Mouse (Mus musculus): ENCODE data around the gene Ddb2. TPM values are rescaled to one million over a fixed set of nuclear protein-coding genes. Genes with fewer than 3 reads are reported as not detected.

Gene Ddb2
- polyA plus RNA-seq, 1 experiment from 2014 or later, result 11.7 TPM

DNA sequence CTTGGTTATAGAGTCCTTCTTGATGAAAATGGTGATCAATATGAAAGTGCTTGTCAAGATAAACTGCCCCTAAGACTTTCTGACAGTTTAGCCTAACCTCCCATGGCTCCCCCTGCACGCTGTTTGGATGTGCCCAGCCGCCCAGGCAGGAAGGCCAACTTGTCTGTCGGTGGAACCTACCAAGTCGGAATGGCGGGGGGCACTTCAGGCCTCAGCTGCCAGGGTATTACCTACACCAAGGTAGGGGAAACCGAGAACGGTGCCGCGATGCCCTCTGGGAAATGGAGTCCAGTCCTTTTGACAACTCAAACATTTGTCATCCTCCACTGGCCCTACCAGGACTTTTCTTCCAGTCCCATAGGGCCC is 53.7 kb downstream of the Ddb2 start:
- WGBS, result 2% methylated on average over 9 of the region's 9 CpGs
- no peaks in the 10 kb centered on the region for H3K27me3 ChIP-seq (ENCODE audit: control insufficient read depth, insufficient read depth, low read length)
- ATAC-seq (replicated peaks; ENCODE audit: extremely low read depth, insufficient read depth, low FRiP score), result peak; percentile 92
- H3K9me3 ChIP-seq (replicated peaks; ENCODE audit: control insufficient read depth, low read length), result no peaks in the 10 kb centered on the region
- no peaks in the 10 kb centered on the region; the same call in 1 of the 2 replicates for H3K36me3 ChIP-seq (ENCODE audit: control insufficient read depth, insufficient read depth)
- H3K27ac ChIP-seq (ENCODE audit: low read length), result peak overlapping the region; percentile 64
- H3K4me3 ChIP-seq (ENCODE audit: low read length), result peak overlapping the region; percentile 92
- H3K9ac ChIP-seq (ENCODE audit: low read length), result peak overlapping the region; percentile 81
- H3K4me1 ChIP-seq (ENCODE audit: control insufficient read depth, insufficient read depth, low read length), result peaks cover 9% of the 10 kb centered on the region
- peak overlapping the region; percentile 94 for H3K4me2 ChIP-seq (ENCODE audit: low read depth, low read length)

DNA sequence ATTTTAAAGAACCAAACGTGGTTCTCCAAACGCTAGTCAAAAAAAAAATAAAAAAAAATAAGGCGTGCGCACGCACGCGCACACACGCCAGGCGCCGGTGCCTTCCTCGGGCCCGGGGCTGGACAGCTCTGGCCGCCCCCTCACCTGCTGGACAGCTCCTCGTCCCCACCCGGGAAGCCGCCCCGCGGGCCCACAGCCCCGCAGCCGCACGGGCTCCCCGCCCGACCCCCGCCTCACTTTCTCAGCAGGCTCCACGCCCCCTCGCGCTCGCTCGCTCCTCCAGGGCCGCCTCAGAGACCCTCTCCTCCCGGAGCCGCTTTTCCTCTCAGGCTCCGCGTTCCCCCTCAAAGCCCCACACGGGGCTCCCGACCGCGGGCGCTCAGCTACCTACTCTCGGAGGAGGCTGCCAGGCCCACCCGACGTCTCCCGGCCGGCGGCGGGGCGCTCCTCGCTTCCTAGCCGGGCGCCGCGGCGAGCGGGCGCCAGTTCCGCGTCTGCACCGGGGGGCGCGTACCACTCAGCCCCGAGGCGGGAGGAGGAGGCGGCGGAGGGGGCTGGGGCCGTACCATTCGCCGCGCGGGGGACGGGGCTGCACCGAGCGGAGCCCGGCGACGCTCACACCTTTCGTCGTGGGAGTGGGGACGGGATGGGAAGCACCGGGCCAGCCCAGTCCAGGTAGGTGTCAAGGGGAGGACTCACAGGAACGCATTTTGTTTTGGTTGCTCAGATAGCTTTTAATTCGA is 54.2 kb downstream of the Ddb2 start:
- WGBS, result under 1% methylated on average over 76 of the region's 81 CpGs
- H3K9me3 ChIP-seq (replicated peaks; ENCODE audit: control insufficient read depth, low read length), result no peaks in the 10 kb centered on the region
- peak; percentile 83 for ATAC-seq (replicated peaks; ENCODE audit: extremely low read depth, insufficient read depth, low FRiP score)

DNA sequence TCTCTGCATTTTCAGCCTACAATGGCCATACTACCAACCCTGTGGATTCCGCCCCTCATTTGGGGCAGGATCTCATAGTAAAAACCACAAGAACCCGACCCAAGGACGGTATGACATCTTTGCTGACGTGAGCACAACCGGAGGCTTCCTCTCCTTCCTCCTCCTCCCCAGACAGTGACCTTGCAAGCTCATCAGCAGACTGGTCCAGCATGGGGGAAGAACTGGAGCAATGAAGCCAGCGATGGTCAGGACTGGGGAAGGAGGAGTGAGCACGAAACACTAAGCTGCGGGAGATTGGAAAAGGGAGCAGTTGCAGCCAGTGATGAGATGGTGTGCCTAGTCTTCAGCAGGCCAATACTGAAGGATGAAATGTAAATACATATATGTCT is 54.8 kb downstream of the Ddb2 start:
- H3K9me3 ChIP-seq (replicated peaks; ENCODE audit: control insufficient read depth, low read length), result no peaks in the 10 kb centered on the region
- no peaks in the 10 kb centered on the region for H3K27me3 ChIP-seq (ENCODE audit: control insufficient read depth, insufficient read depth, low read length)
- H3K9ac ChIP-seq (ENCODE audit: low read length), result peak overlapping the region; percentile 81
- no peak for ATAC-seq (replicated peaks; ENCODE audit: extremely low read depth, insufficient read depth, low FRiP score)
- no peak overlapping the region for H3K27ac ChIP-seq (ENCODE audit: low read length)
- peaks cover 9% of the 10 kb centered on the region for H3K4me1 ChIP-seq (ENCODE audit: control insufficient read depth, insufficient read depth, low read length)
- peak overlapping the region; percentile 94 for H3K4me2 ChIP-seq (ENCODE audit: low read depth, low read length)
- 12% methylated on average over 8 of the region's 8 CpGs for WGBS
- peaks cover 5% of the 10 kb centered on the region for H3K36me3 ChIP-seq (ENCODE audit: control insufficient read depth, insufficient read depth)
- peak overlapping the region; percentile 92 for H3K4me3 ChIP-seq (ENCODE audit: low read length)

More for the DNA sequence above, 54.2 kb downstream of the Ddb2 start:
- peaks cover 9% of the 10 kb centered on the region for H3K4me1 ChIP-seq (ENCODE audit: control insufficient read depth, insufficient read depth, low read length)
- no peaks in the 10 kb centered on the region for H3K27me3 ChIP-seq (ENCODE audit: control insufficient read depth, insufficient read depth, low read length)
- H3K4me2 ChIP-seq (ENCODE audit: low read depth, low read length), result peak overlapping the region; percentile 94
- peak overlapping the region; percentile 81 for H3K9ac ChIP-seq (ENCODE audit: low read length)
- H3K36me3 ChIP-seq (ENCODE audit: control insufficient read depth, insufficient read depth), result peaks cover 5% of the 10 kb centered on the region
- peak overlapping the region; percentile 64 for H3K27ac ChIP-seq (ENCODE audit: low read length)
- peak overlapping the region; percentile 92 for H3K4me3 ChIP-seq (ENCODE audit: low read length)

DNA sequence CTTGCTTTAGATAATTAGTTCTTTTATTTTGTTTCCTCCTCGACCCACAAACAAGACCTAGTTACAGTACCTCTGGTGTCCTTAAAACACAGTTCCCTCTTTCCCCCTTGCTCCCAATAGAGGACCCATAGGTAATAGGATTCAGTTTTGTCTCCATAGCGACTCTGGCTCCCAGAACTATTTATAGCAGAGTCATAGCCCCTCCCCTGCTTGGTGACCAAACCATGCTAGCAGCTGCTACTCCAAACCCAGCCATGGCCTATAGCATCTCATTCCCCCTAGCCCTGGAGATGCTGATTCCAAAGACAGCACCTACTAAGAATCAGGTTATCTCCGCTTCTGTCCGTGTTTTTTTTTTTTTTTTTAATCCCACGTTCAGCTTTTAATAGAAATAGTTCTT is 56.1 kb downstream of the Ddb2 start:
- peaks cover 9% of the 10 kb centered on the region for H3K4me1 ChIP-seq (ENCODE audit: control insufficient read depth, insufficient read depth, low read length)
- peaks cover 5% of the 10 kb centered on the region for H3K36me3 ChIP-seq (ENCODE audit: control insufficient read depth, insufficient read depth)
- H3K27ac ChIP-seq (ENCODE audit: low read length), result no peak overlapping the region
- no peaks in the 10 kb centered on the region for H3K27me3 ChIP-seq (ENCODE audit: control insufficient read depth, insufficient read depth, low read length)
- H3K4me3 ChIP-seq (ENCODE audit: low read length), result no peak overlapping the region
- no peak overlapping the region for H3K4me2 ChIP-seq (ENCODE audit: low read depth, low read length)
- no peaks in the 10 kb centered on the region for H3K9me3 ChIP-seq (replicated peaks; ENCODE audit: control insufficient read depth, low read length)
- no peak overlapping the region for H3K9ac ChIP-seq (ENCODE audit: low read length)
- no peak for ATAC-seq (replicated peaks; ENCODE audit: extremely low read depth, insufficient read depth, low FRiP score)
- 57% methylated on average over 5 of the region's 5 CpGs for WGBS

DNA sequence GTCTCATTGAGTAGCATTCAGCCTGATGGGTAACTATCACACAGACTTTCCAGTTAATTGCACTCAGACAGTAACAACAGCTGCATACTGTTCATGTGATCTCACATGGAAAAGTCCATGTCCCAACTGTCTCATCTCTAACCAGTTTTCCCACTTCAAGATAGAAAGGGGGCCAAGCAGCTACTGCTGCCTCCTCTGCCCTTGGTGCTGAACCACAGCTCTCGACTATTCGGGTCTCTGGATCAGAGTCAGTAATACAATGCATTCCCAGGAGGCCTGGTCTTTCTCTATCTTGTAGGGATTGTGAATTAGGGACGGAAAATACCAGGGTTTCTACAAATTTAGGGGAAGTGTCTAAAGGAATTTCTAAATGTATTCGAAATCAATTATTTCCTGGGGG is 57.0 kb downstream of the Ddb2 start:
- Histone ChIP-seq H3K9ac (ENCODE audit: low read length) (no peak overlapping the region), H3K27me3 (ENCODE audit: control insufficient read depth, insufficient read depth, low read length) (no peaks in the 10 kb centered on the region), H3K27ac (ENCODE audit: low read length) (no peak overlapping the region), H3K4me3 (ENCODE audit: low read length) (no peak overlapping the region), H3K36me3 (ENCODE audit: control insufficient read depth, insufficient read depth) (peaks cover 5% of the 10 kb centered on the region), H3K9me3 (replicated peaks; ENCODE audit: control insufficient read depth, low read length) (no peaks in the 10 kb centered on the region), H3K4me1 (ENCODE audit: control insufficient read depth, insufficient read depth, low read length) (peaks cover 12% of the 10 kb centered on the region), H3K4me2 (ENCODE audit: low read depth, low read length) (no peak overlapping the region)
- 32% methylated on average over 4 of the region's 4 CpGs for WGBS
- ATAC-seq (replicated peaks; ENCODE audit: extremely low read depth, insufficient read depth, low FRiP score), result no peak

DNA sequence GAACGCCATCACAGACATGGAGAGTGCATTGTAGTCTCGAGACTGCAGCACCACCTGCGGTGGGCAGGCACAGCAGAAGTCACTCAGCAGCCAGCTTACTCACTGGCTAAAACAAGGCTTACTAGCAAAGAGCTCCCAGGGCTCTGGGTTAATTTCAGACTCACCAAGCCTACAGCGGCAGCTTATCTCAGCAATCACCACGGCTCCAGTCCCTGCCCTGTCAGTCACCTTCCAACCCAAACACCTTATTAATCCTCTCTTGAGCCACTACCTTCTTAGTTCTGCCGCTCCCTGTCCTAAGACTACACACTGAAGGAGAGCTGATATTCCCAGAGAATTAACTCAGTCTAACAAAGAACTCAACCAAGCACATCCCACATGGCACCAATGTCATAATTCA is 60.5 kb downstream of the Ddb2 start:
- Histone ChIP-seq H3K4me1 (ENCODE audit: control insufficient read depth, insufficient read depth, low read length) (0 out of 2 replicates have a peak, but pooled peaks cover 3% of the 10 kb centered on the region), H3K27me3 (ENCODE audit: control insufficient read depth, insufficient read depth, low read length) (no peaks in the 10 kb centered on the region), H3K9ac (ENCODE audit: low read length) (no peak overlapping the region), H3K36me3 (ENCODE audit: control insufficient read depth, insufficient read depth) (peaks cover 11% of the 10 kb centered on the region), H3K4me2 (ENCODE audit: low read depth, low read length) (no peak overlapping the region), H3K9me3 (replicated peaks; ENCODE audit: control insufficient read depth, low read length) (no peaks in the 10 kb centered on the region), H3K4me3 (ENCODE audit: low read length) (no peak overlapping the region), H3K27ac (ENCODE audit: low read length) (no peak overlapping the region)
- WGBS, result 56% methylated on average over 6 of the region's 6 CpGs
- no peak for ATAC-seq (replicated peaks; ENCODE audit: extremely low read depth, insufficient read depth, low FRiP score)

DNA sequence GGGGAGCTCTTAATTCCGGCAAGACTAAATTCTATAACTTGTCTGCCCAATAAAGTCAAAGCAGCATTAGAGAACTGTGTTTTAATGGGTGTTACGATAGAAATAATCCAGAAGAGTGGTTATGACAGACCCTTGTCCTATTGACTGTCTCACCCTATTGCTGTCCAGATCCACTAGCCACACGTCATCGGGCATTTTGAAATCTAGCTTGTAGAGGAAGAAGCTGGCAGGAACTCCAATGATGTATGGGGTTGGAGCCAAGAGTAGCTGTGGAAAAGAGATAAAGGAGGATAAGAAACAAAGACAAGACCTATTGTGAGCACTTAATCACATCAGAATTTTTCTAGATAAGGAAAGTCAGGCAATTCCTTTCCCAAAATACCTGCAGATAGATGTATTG is 61.3 kb downstream of the Ddb2 start:
- Histone ChIP-seq H3K4me1 (ENCODE audit: control insufficient read depth, insufficient read depth, low read length) (0 out of 2 replicates have a peak, but pooled peaks cover 3% of the 10 kb centered on the region), H3K9me3 (replicated peaks; ENCODE audit: control insufficient read depth, low read length) (no peaks in the 10 kb centered on the region), H3K9ac (ENCODE audit: low read length) (no peak overlapping the region), H3K27ac (ENCODE audit: low read length) (no peak overlapping the region), H3K4me3 (ENCODE audit: low read length) (no peak overlapping the region), H3K36me3 (ENCODE audit: control insufficient read depth, insufficient read depth) (peaks cover 11% of the 10 kb centered on the region), H3K4me2 (ENCODE audit: low read depth, low read length) (no peak overlapping the region), H3K27me3 (ENCODE audit: control insufficient read depth, insufficient read depth, low read length) (no peaks in the 10 kb centered on the region)
- ATAC-seq (replicated peaks; ENCODE audit: extremely low read depth, insufficient read depth, low FRiP score), result no peak
- 54% methylated on average over 4 of the region's 4 CpGs for WGBS

DNA sequence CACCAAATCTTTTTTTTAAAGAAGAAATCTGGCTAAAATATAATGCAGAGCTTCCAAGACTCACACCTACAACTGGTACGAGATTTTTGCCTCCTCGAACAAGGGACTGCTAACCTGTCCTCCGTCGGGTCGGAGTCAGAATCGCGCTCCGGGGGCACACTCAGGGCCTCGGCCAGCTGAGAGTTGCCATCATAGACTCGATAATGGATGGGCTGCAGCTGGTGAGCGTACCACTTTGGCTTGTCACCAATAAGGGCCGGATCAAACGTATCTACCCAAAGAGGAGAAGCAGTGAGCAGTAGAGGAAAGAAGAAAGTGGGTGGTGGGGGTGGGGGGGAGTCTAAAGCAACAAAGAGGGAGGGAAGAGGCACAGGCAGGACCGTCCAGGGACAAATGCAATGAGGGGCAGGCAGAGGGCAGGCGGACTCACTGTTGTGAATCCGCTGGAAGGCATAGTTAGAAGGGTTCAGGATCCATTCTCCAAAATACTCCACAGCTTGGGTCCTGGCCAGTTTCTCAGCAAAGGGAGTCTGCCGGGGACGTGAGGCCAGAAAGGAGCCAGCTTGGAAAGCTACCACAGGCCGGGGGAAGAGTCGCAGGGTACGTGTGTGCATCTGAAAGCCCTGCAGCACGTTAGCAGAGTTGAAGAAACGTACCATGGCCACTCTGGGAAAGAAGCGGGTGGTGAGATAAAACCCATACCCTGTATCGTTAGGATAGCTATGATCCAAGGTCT is 67.0 kb downstream of the Ddb2 start:
- no peak for ATAC-seq (replicated peaks; ENCODE audit: extremely low read depth, insufficient read depth, low FRiP score)
- no peak overlapping the region for H3K4me2 ChIP-seq (ENCODE audit: low read depth, low read length)
- H3K9ac ChIP-seq (ENCODE audit: low read length), result no peak overlapping the region
- H3K4me1 ChIP-seq (ENCODE audit: control insufficient read depth, insufficient read depth, low read length), result peaks cover 3% of the 10 kb centered on the region; the same call in 1 of the 2 replicates
- no peaks in the 10 kb centered on the region for H3K27me3 ChIP-seq (ENCODE audit: control insufficient read depth, insufficient read depth, low read length)
- H3K27ac ChIP-seq (ENCODE audit: low read length), result no peak overlapping the region
- WGBS, result 60% methylated on average over 25 of the region's 25 CpGs
- H3K9me3 ChIP-seq (replicated peaks; ENCODE audit: control insufficient read depth, low read length), result no peaks in the 10 kb centered on the region
- peaks cover 12% of the 10 kb centered on the region for H3K36me3 ChIP-seq (ENCODE audit: control insufficient read depth, insufficient read depth)
- H3K4me3 ChIP-seq (ENCODE audit: low read length), result no peak overlapping the region

DNA sequence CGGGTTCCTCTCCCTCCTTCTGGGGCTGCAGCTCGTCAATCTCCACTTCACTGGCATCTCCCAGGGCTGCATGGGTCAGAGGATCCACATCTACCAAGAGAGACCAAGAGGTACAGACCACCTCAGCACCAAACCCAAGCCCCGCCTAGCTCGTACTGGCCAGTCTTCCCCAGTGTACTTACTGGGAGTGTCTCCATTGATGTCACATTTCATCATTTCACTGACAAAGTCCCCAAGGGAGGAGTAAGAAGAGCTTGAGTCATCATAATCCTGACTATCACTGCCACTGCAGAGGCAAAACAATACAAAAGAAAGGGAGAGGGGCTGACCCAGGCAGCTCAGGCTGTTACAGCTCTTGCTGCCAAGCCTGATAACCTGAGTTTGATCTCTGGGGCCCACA is 69.2 kb downstream of the Ddb2 start:
- Histone ChIP-seq H3K4me1 (ENCODE audit: control insufficient read depth, insufficient read depth, low read length) (peaks cover 6% of the 10 kb centered on the region; the same call in 1 of the 2 replicates), H3K4me3 (ENCODE audit: low read length) (no peak overlapping the region), H3K9ac (ENCODE audit: low read length) (no peak overlapping the region), H3K4me2 (ENCODE audit: low read depth, low read length) (no peak overlapping the region), H3K36me3 (ENCODE audit: control insufficient read depth, insufficient read depth) (peaks cover 11% of the 10 kb centered on the region), H3K9me3 (replicated peaks; ENCODE audit: control insufficient read depth, low read length) (no peaks in the 10 kb centered on the region), H3K27ac (ENCODE audit: low read length) (no peak overlapping the region), H3K27me3 (ENCODE audit: control insufficient read depth, insufficient read depth, low read length) (no peaks in the 10 kb centered on the region)
- 57% methylated on average over 4 of the region's 4 CpGs for WGBS
- no peak for ATAC-seq (replicated peaks; ENCODE audit: extremely low read depth, insufficient read depth, low FRiP score)
